Mouse (Mus musculus) adrenal gland, postnatal 14 days (tissue): ENCODE data around the gene Olfr522. TPM values are rescaled to one million over a fixed set of nuclear protein-coding genes. Genes with fewer than 3 reads are reported as not detected.

Experiments
- DNase-seq: peaks from one replicate; pipeline ENCODE4 v3.0.0; 2021; ENCODE audit warnings: mixed read lengths
- total RNA-seq: library from RNA; stranded (reverse); gene quantifications from 2 replicates; pipeline ENCODE4 v1.2.3, GENCODE M21; 2021

The Olfr522 gene
- total RNA-seq, 1 experiment from 2014 or later = not detected

DNA sequence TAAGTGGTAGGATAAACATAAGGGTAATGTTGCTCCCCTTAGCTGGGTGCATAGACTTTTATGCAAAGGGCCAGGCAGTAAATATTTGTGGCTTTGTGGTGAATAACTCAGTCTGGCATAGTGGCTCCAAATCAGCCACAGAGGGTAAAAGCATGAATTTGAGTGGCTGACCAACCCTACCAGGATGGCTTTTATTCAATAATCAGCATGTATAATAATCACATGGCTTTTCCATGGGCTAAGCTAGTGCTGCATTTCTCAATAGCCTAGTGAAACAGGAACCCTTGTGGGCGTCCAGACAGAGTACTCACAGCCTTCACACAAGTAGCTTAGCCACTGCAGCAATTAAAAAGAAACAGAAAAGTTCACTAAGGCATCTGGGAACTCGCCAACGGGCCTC lies 52.6 kb downstream of the Olfr522 start:
- DNase-seq = no peak

Other genes starting within 250 kb of the Olfr522 start
- gene Utf1, start 221.0 kb downstream of the Olfr522 start, total RNA-seq = not detected in 2 replicates
- not detected in 2 replicates for gene 6430531B16Rik, start 186.0 kb downstream of the Olfr522 start, total RNA-seq
- 1.5 and 3.0 TPM in 2 replicates for gene Adam8, start 172.2 kb downstream of the Olfr522 start, total RNA-seq
- 16.3 and 18.2 TPM in 2 replicates for gene Zfp511, start 128.4 kb downstream of the Olfr522 start, total RNA-seq
- gene Tubgcp2, start 128.1 kb downstream of the Olfr522 start, total RNA-seq = 27.2 and 28.0 TPM in 2 replicates
- not detected in 2 replicates for gene Msx3, start 115.7 kb downstream of the Olfr522 start, total RNA-seq
- 6.8 and 7.7 TPM in 2 replicates for gene Caly, start 82.2 kb downstream of the Olfr522 start, total RNA-seq
- gene Prap1, start 71.4 kb downstream of the Olfr522 start, total RNA-seq = not detected in 2 replicates
- gene Fuom, start 62.3 kb downstream of the Olfr522 start, total RNA-seq = 70.4 and 79.8 TPM in 2 replicates
- gene Paox, start 49.0 kb downstream of the Olfr522 start, total RNA-seq = 20.8 and 23.6 TPM in 2 replicates
- 536 and 571 TPM in 2 replicates for gene Echs1, start 48.3 kb downstream of the Olfr522 start, total RNA-seq
- gene Mtg1, start 27.2 kb downstream of the Olfr522 start, total RNA-seq = 41.3 and 48.7 TPM in 2 replicates
- 0.67 and 1.4 TPM in 2 replicates for gene Sprn, start 9.9 kb downstream of the Olfr522 start, total RNA-seq
- not detected in 2 replicates for gene Olfr523, start 8.5 kb upstream of the Olfr522 start, total RNA-seq
- gene Olfr524, start 41.2 kb upstream of the Olfr522 start, total RNA-seq = not detected in 2 replicates
- 0.15 TPM in 1 of 2 replicates, not detected in the other for gene Cd163l1, start 53.5 kb upstream of the Olfr522 start, total RNA-seq
- 0.30 TPM in 1 of 2 replicates, not detected in the other for gene 5830411N06Rik, start 82.5 kb upstream of the Olfr522 start, total RNA-seq
- not detected in 2 replicates for gene Olfr525, start 156.1 kb upstream of the Olfr522 start, total RNA-seq
- gene Olfr527, start 169.3 kb upstream of the Olfr522 start, total RNA-seq = not detected in 2 replicates
- not detected in 2 replicates for gene Olfr60, start 196.9 kb upstream of the Olfr522 start, total RNA-seq
- gene Olfr530, start 211.6 kb upstream of the Olfr522 start, total RNA-seq = not detected in 2 replicates
- gene Olfr531, start 238.2 kb upstream of the Olfr522 start, total RNA-seq = not detected in 2 replicates